Mouse (Mus musculus) left cerebral cortex, adult 8-10 months (tissue): ENCODE data around the gene Atat1. TPM values are rescaled to one million over a fixed set of nuclear protein-coding genes. Genes with fewer than 3 reads are reported as not detected.
A peak's percentile ranks its signal among the peaks of the same experiment; 100 is the strongest.

Experiments used
- DNase-seq, 2 experiments: peaks; one replicate each; pipeline ENCODE4 v3.0.0; 2022; ENCODE audit warnings: low spot score in 2 of 2
- total RNA-seq, 4 experiments: library from RNA; stranded (reverse); gene quantifications; 2 replicates each; pipeline ENCODE4 v1.2.4; 2022

Gene Atat1
- total RNA-seq, 4 experiments from 2014 or later, result 52.5 to 57.0 (median 53.1) TPM

- DNase-seq, result peak; percentile 58 to 75
Observed at GRCm38 (mm10) chr17:35873774-35874519, 35.9 kb downstream of the Atat1 start.

- DNase-seq, result no peak
Observed at GRCm38 (mm10) chr17:35870884-35871696, 38.8 kb downstream of the Atat1 start.

GRCm38 (mm10) chr17:35870151-35870883, 39.6 kb downstream of the Atat1 start:
- DNase-seq, result no peak

- no peak for DNase-seq
Observed at GRCm38 (mm10) chr17:35869346-35870067, 40.4 kb downstream of the Atat1 start.

- no peak for DNase-seq
Observed at GRCm38 (mm10) chr17:35868961-35869345, 40.9 kb downstream of the Atat1 start.

- DNase-seq, result no peak
Observed at GRCm38 (mm10) chr17:35868165-35868820, 41.6 kb downstream of the Atat1 start.

GRCm38 (mm10) chr17:35866911-35867890, 42.7 kb downstream of the Atat1 start:
- DNase-seq, result no peak

GRCm38 (mm10) chr17:35866281-35866831, 43.5 kb downstream of the Atat1 start:
- no peak for DNase-seq

GRCm38 (mm10) chr17:35865481-35866280, 44.2 kb downstream of the Atat1 start, which contains the start of gene Ppp1r18:
Gene Ppp1r18, plus strand, starts transcription at chr17:35865593.
- no peak for DNase-seq

GRCm38 (mm10) chr17:35864832-35865353, 45.0 kb downstream of the Atat1 start:
- no peak for DNase-seq

- peak; percentile 82 to 84 for DNase-seq
Observed at GRCm38 (mm10) chr17:35861198-35861857, 48.5 kb downstream of the Atat1 start, which contains the start of gene Nrm. Gene Nrm, plus strand, starts transcription at chr17:35861318.

- DNase-seq, result no peak
Observed at GRCm38 (mm10) chr17:35860831-35861197, 49.1 kb downstream of the Atat1 start.

GRCm38 (mm10) chr17:35859835-35860234, 50.0 kb downstream of the Atat1 start:
- no peak for DNase-seq

- no peak for DNase-seq
Observed at GRCm38 (mm10) chr17:35859371-35859770, 50.5 kb downstream of the Atat1 start.

GRCm38 (mm10) chr17:35850974-35851373, 58.9 kb downstream of the Atat1 start:
- DNase-seq, result no peak

GRCm38 (mm10) chr17:35848112-35848511, 61.8 kb downstream of the Atat1 start:
- peak in 1 of 2 experiments; percentile 74 for DNase-seq
